Mouse (Mus musculus): Measurements from ENCODE around the gene Efl1. TPM values are rescaled to one million over a fixed set of nuclear protein-coding genes. Genes with fewer than 3 reads are reported as not detected.
"Not testable (repeated sequence)": the region's sequence is repeated elsewhere in the genome, so short reads cannot be mapped to it uniquely, and the experiment has no call there.

Efl1 gene
- total RNA-seq, 2 experiments from 2014 or later = 18.0 to 19.5 TPM

DNA sequence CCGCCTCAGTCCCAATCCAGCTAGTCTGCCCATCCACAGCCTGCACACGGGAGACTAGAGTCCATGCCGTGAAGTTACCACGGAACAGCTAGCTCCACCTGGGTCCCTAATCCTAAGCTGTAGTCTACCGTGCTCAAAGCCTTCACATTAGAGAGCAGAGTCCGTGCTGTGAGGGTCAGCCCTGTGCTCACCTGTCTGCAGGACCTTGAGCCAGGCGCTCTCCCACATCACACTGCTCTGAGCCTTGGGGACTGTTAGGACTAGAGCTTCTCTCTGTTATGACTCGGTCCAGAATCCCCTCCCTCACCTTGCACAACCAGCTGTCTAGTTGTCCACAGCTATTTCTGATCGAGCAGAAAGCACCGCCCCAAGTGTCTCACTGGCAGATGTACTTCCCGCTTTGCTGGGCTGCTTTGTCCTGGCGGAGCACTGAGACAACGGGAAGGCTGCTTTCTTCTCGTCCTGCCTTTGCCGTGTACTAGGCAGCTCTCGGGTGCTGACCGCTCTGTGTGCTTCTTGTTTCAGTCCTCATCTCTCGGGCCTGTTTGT lies 95.8 kb downstream of the Efl1 start:
- intact Hi-C loops (cut with DNase I) = no loop called here
- no peak for DNase-seq (ENCODE audit: low spot score in 2 of 2)

DNA sequence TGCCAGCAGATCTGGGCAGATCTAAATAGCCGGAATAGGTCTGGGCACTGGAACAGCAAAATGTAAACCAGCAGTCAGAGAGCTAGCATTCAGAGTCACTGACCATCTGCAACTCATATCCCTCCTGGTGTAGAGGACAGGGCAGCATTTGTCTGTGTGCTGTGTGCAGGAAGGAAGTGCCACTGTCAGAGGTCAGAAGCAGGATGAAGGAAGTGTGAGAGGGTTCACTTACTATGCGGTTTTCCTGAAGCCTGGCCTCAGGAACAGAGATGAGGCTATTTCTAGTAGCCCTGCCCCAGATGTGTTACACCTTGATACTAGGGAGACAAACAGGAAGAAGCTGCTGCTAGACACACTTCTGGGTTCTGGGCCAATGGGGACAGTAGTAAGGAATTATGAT lies 100.4 kb downstream of the Efl1 start:
- DNase-seq (ENCODE audit: low spot score in 2 of 2) = no peak
- intact Hi-C loops (cut with DNase I) = no loop called here

DNA sequence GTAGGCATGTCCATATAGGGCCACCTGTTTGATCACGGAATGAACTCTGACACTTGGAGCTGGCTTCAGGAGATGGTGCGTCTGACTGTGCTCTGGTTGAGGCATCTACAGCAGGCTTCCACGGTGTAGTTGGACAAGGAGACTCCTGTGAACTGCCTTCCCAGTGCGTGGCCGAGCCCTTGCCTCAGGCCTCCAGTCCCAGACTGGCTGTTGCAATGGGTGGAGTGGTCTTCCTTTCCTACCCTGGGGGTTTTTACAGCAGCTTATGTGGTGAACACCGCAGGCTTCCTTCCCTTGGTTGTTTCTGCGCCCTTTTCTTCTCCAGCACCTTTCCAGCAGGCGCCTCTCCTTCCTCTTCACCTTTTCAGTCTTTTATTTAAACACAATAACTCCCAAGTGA lies 100.8 kb downstream of the Efl1 start:
- intact Hi-C loops (cut with DNase I) = no loop called here
- DNase-seq (ENCODE audit: low spot score in 2 of 2) = no peak

GRCm38 (mm10) chr7:82752171-82753085 lies 104.0 kb downstream of the Efl1 start:
- intact Hi-C loops (cut with DNase I) = no loop called here
- no peak for DNase-seq (ENCODE audit: low spot score in 2 of 2)

GRCm38 (mm10) chr7:82755602-82756155 lies 107.3 kb downstream of the Efl1 start:
- intact Hi-C loops (cut with DNase I) = no loop called here
- DNase-seq (ENCODE audit: low spot score in 2 of 2) = no peak

- intact Hi-C loops (cut with DNase I) = no loop called here
- no peak for DNase-seq (ENCODE audit: low spot score in 2 of 2)
Measured at GRCm38 (mm10) chr7:82758521-82758920, 110.1 kb downstream of the Efl1 start.

DNA sequence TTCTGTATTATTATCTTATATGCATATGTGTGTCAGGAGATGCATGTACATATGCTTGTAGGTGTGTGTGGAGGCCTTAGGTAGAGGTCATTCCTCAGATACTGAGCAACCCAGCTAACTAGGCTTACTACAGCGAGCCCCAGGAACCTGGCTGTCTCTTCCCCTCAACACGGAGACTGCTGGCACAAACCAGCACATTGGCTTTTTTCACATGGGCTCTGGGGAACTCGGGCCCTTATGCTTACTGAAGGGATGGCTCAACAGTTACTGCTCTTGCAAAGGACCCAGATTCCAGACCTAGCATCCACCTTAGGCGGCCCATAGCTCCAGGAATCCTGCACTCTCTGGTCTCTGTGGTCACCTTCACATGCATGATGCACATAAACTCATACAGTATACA lies 110.7 kb downstream of the Efl1 start:
- intact Hi-C loops (cut with DNase I) = no loop called here
- DNase-seq (ENCODE audit: low spot score in 2 of 2) = no peak

GRCm38 (mm10) chr7:82764951-82765350 lies 116.5 kb downstream of the Efl1 start:
- intact Hi-C loops (cut with DNase I) = no loop called here
- no peak for DNase-seq (ENCODE audit: low spot score in 2 of 2)

DNA sequence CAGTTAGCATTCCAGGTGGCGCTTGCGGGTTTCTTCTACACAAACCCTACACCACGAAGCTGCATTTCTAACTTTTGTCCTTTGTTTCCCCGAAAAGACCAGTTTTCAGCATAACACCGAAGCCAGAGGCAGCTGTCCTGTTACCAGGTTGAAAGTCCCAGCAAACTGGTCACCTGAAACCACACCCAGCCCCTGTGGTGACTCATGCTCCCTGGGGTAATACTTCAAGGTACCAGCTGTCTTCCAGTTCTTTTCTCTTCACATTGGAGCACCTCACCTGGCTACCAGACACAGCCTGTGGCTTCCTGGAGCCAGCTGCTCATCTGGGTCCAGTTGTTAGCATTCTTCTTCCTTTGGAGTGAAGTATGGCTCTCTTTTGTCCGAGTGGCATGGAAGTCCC lies 118.2 kb downstream of the Efl1 start:
- intact Hi-C loops (cut with DNase I) = no loop called here

GRCm38 (mm10) chr7:82770207-82770606 lies 121.8 kb downstream of the Efl1 start:
- intact Hi-C loops (cut with DNase I) = no loop called here
- no peak for DNase-seq (ENCODE audit: low spot score in 2 of 2)

More for the DNA sequence above, 118.2 kb downstream of the Efl1 start:
- DNase-seq (ENCODE audit: low spot score in 2 of 2) = no peak

DNA sequence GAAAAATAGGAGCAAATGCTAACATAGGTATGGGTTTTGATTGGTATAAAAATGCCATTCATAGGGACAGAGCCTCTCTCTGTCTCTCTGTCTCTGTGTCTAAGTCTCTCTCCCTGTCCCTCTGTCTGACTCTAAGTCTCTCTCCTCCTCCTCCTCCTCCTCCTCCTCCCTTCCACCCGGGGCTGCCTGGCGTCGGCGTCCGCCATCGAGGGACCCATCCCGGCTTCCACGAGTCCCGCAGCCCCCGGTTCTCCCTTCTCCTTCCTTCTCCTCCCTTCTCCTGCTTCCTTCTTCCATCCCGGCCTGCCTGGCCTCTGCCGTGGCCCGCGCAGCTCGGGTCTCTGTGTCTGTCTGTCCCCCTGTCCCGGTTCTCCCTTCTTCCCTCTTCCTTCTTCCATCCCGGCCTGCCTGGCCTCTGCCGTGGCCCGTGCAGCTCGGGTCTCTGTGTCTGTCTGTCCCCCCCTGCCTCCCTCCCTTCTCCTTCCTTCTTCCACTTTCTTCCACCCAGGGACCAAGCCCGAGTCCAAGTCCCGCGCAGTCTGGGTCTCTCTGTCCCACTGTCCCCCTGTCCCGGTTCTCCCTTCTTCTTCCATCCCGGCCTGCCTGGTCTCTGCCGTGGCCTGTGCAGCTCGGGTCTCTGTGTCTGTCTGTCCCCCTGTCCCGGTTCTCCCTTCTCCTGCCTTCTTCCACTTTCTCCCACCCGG lies 122.7 kb downstream of the Efl1 start:
- intact Hi-C loops (cut with DNase I) = not testable (repeated sequence)

GRCm38 (mm10) chr7:82771661-82772021 lies 123.2 kb downstream of the Efl1 start:
- intact Hi-C loops (cut with DNase I); DNase-seq (ENCODE audit: low spot score in 2 of 2): not testable (repeated sequence)

More for the DNA sequence above, 122.7 kb downstream of the Efl1 start:
- not testable (repeated sequence) for DNase-seq (ENCODE audit: low spot score in 2 of 2)

- DNase-seq (ENCODE audit: low spot score in 2 of 2) = no peak
- intact Hi-C loops (cut with DNase I) = no loop called here
Measured at GRCm38 (mm10) chr7:82772481-82772880, 124.1 kb downstream of the Efl1 start.

- no peak for DNase-seq (ENCODE audit: low spot score in 2 of 2)
- intact Hi-C loops (cut with DNase I) = no loop called here
Measured at GRCm38 (mm10) chr7:82773150-82773549, 124.7 kb downstream of the Efl1 start.

DNA sequence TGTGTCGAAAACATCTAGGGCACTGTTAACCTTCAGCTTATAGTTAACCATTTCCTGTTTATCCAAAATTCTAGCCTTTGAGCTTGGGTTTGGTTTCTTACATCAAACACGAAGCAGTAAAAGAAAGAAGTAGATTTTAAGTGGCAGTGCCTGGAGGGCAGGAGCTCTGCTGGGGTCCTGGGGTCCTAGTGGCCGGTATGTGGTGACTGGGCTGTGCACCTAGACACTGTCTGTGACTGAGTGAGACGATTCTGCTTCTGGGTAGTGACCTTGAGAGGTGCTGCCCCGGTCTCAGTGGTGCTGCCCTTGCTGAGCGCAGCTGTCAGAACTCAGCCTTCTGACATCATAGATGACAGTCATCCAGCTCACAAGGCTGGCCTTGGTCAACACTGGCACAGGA lies 125.5 kb downstream of the Efl1 start:
- intact Hi-C loops (cut with DNase I) = no loop called here
- no peak for DNase-seq (ENCODE audit: low spot score in 2 of 2)

DNA sequence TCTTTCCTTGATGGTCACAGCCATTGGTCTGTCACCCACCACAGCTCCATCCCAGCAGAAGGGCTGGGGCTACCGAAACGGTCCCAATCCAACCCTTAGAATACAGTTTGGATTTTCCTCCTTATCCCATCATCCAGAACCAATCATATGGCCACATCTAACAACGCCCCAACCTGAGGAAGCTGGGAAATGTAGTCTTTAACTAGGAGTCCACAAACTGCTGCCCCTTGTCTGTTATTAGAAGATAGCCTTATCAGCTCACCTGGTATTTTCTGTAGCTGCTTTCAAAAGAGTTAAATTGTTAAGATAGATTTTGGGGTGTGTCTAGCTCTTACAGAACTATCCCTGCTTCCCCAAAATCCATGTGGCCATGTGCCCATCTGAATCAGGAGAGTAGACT lies 126.7 kb downstream of the Efl1 start:
- no peak for DNase-seq (ENCODE audit: low spot score in 2 of 2)
- intact Hi-C loops (cut with DNase I) = no loop called here

DNA sequence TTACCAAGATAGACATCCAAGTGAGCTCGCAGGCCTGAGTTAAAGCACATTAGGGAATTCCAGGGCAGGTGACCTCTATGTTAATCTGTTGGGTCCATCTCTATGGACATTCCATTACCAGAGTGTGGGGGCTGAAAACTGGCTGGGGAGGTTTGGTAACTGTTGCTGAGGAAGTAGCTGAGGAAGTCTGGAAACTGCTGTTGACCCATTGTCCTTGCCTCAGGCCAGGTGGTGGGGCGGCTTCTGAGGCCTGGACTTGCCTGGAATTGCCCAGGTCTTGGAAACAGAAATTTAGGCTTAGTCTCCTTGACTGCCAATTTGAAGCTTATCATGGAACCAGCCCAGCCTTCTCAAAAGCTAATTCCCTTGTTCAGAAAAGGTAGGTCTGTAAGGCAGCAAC lies 134.7 kb downstream of the Efl1 start:
- intact Hi-C loops (cut with DNase I) = no loop called here
- DNase-seq (ENCODE audit: low spot score in 2 of 2) = no peak

GRCm38 (mm10) chr7:82783693-82784092 lies 135.3 kb downstream of the Efl1 start:
- intact Hi-C loops (cut with DNase I) = no loop called here
- DNase-seq (ENCODE audit: low spot score in 2 of 2) = no peak

- intact Hi-C loops (cut with DNase I) = no loop called here
Measured at GRCm38 (mm10) chr7:82785335-82785934, 137.0 kb downstream of the Efl1 start.

More at GRCm38 (mm10) chr7:82785335-82785934, 137.0 kb downstream of the Efl1 start:
- no peak for DNase-seq (ENCODE audit: low spot score in 2 of 2)
